Mouse (Mus musculus) kidney, embryonic 15.5 days (tissue): ENCODE data around the gene Nobox. TPM values are rescaled to one million over a fixed set of nuclear protein-coding genes. Genes with fewer than 3 reads are reported as not detected.

Experiments used
- ATAC-seq: fragments of 200-750 bp; cut with Nextera tagmentation; replicated peaks from 2 replicates; pipeline ENCODE4 v1.8.0; 2017; ENCODE audit warnings: moderate TSS enrichment; ENCODE audit not compliant: low FRiP score
- H3K27ac ChIP-seq: fragments of 300-500 bp; sonication (generic); 2 replicates; pipeline ENCODE4 v1.5.1; 2015; ENCODE audit warnings: mild to moderate bottlenecking, inconsistent platforms
- H3K27me3 ChIP-seq: fragments of 300-500 bp; sonication (generic); 2 replicates; pipeline ENCODE4 v1.6.1; 2015; ENCODE audit warnings: inconsistent platforms
- H3K36me3 ChIP-seq: fragments of 300-500 bp; sonication (generic); 2 replicates; pipeline ENCODE4 v1.6.1; 2015; ENCODE audit warnings: inconsistent platforms
- H3K4me1 ChIP-seq: fragments of 300-500 bp; sonication (generic); 2 replicates; pipeline ENCODE4 v1.6.1; 2015; ENCODE audit warnings: inconsistent platforms
- H3K4me2 ChIP-seq: fragments of 300-500 bp; sonication (generic); 2 replicates; pipeline ENCODE4 v1.6.1; 2015; ENCODE audit warnings: moderate library complexity, mild to moderate bottlenecking, inconsistent platforms
- H3K4me3 ChIP-seq: fragments of 300-500 bp; sonication (generic); replicated peaks from 2 replicates; pipeline ENCODE4 v1.5.1; 2015; ENCODE audit warnings: mild to moderate bottlenecking, inconsistent platforms
- H3K9ac ChIP-seq: fragments of 300-500 bp; sonication (generic); 2 replicates; pipeline ENCODE4 v1.6.1; 2015; ENCODE audit warnings: mild to moderate bottlenecking, inconsistent platforms
- H3K9me3 ChIP-seq: fragments of 300-500 bp; sonication (generic); replicated peaks from 2 replicates; pipeline ENCODE4 v1.6.1; 2016; ENCODE audit warnings: inconsistent platforms
- WGBS: fragments of 180-500 bp; shearing (Covaris S2); methylation state at CpG from one replicate; pipeline ENCODE4 v1.1.7; 2015; ENCODE audit warnings: mixed read lengths; 5-methylcytosine and 5-hydroxymethylcytosine counted together
- polyA plus RNA-seq: library from polyadenylated mRNA; unstranded; fragments of >200 nt; fragmentation: Nextera tagmentation; extraction: Ambion mirVana; gene quantifications from 2 replicates; pipeline ENCODE4 v1.2.1, GENCODE M21; 2015

The Nobox gene
- polyA plus RNA-seq, 1 experiment from 2014 or later, result not detected

GRCm38 (mm10) chr6:43266356-43266755 is 43.0 kb downstream of the Nobox start:
- WGBS, result 2% methylated on average over 8 of the region's 8 CpGs
- H3K36me3 ChIP-seq, result no peaks in the 10 kb centered on the region
- peak; percentile 85 for ATAC-seq

DNA sequence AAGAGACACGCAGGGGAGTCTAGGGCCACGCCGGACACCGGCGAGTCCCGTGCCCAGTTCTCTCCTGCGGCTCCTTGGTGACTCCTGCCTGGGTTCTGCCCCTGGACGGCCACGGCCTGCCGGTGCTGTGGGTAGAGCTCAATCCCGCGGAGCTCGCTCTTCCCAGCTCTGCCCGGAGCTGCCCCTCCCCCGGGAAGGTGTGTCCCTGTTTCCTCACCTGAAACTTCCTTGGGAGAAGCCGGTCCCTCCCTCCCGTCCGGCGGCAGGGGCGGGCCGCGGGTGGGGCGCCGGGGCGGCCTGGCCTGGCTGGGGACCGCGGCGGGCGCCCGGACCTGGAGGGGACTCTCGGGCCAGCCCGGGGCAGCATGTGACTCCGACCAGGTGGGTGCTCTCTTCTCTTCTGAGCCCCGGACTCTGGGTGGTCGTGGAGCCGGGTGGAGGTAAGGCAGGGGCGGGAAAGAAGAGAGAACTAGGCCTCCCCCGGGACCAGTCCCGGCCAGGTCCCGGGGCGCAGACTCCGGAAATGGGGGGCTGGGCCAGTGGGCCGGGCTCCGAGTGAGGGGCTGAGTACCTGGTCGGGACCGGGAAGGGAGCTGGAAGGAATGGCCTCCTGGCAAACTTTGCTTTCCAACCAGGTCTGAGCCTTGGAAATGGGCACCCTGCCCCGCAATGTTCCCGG is 43.9 kb downstream of the Nobox start, which contains the start of gene Arhgef5:
TSS of gene Arhgef5 (plus strand) at position 220 of the 679 bp plus-strand sequence.
- Histone ChIP-seq H3K9me3 (no peaks in the 10 kb centered on the region), H3K27ac (peak within 1 kb of the TSS; percentile 73), H3K9ac (peak within 1 kb of the TSS; percentile 74), H3K4me2 (peak within 1 kb of the TSS; percentile 82), H3K36me3 (no peaks in the 10 kb centered on the region), H3K4me1 (peaks cover 14% of the 10 kb centered on the region), H3K4me3 (peak within 1 kb of the TSS; percentile 72), H3K27me3 (no peaks in the 10 kb centered on the region)
- ATAC-seq, result peak; percentile 91
- WGBS, result under 1% methylated on average over 47 of the region's 48 CpGs

More at GRCm38 (mm10) chr6:43266356-43266755, 43.0 kb downstream of the Nobox start:
- peak overlapping the region; percentile 82 for H3K4me2 ChIP-seq
- no peaks in the 10 kb centered on the region for H3K9me3 ChIP-seq
- peak overlapping the region; percentile 73 for H3K27ac ChIP-seq
- H3K27me3 ChIP-seq, result no peaks in the 10 kb centered on the region
- H3K4me1 ChIP-seq, result peaks cover 14% of the 10 kb centered on the region
- H3K9ac ChIP-seq, result peak overlapping the region; percentile 74
- peak overlapping the region; percentile 72 for H3K4me3 ChIP-seq

DNA sequence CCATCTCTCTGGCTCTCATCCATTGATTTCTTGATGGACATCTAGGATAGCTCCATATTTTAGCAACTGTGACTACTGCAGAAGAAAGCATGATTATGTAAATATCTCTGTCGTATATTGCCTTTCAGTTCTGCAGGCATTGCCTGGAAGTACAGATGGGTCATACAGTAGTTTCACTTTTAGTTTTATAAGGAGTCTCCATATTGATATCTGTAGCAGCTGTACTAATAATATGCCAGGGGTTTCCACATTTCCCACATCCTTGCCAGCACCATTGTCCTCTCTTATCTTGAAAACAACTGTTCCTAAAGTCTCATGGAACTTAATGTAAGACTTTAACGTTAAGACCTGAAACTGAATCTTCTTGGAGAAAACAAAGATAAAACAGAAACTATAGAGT is 48.6 kb downstream of the Nobox start:
- Histone ChIP-seq H3K9ac (no peak overlapping the region), H3K36me3 (no peaks in the 10 kb centered on the region), H3K27ac (no peak overlapping the region), H3K4me1 (0 out of 2 replicates have a peak, but pooled peaks cover 9% of the 10 kb centered on the region), H3K4me3 (no peak overlapping the region), H3K27me3 (no peaks in the 10 kb centered on the region), H3K4me2 (no peak overlapping the region), H3K9me3 (no peaks in the 10 kb centered on the region)
- no peak for ATAC-seq
- WGBS, result 71% methylated on average over 2 of the region's 2 CpGs

GRCm38 (mm10) chr6:43254193-43254926 is 55.0 kb downstream of the Nobox start:
- Histone ChIP-seq H3K9ac (no peak overlapping the region), H3K27ac (no peak overlapping the region), H3K9me3 (no peaks in the 10 kb centered on the region), H3K4me3 (no peak overlapping the region), H3K4me1 (peaks cover 3% of the 10 kb centered on the region; the same call in 1 of the 2 replicates), H3K4me2 (no peak overlapping the region), H3K27me3 (no peaks in the 10 kb centered on the region), H3K36me3 (no peaks in the 10 kb centered on the region)
- ATAC-seq, result peak; percentile 58
- 53% methylated on average over 7 of the region's 7 CpGs for WGBS

Other genes starting within 250 kb of the Nobox start
- not detected in 2 replicates for gene Olfr441, start 203.2 kb downstream of the Nobox start, polyA plus RNA-seq
- gene Olfr237-ps1, start 163.0 kb downstream of the Nobox start, polyA plus RNA-seq, result not detected in 2 replicates
- not detected in 2 replicates for gene Olfr437, start 146.3 kb downstream of the Nobox start, polyA plus RNA-seq
- not detected in 2 replicates for gene Olfr13, start 137.4 kb downstream of the Nobox start, polyA plus RNA-seq
- gene Olfr435, start 112.4 kb downstream of the Nobox start, polyA plus RNA-seq, result not detected in 2 replicates
- not detected in 2 replicates for gene Olfr434, start 96.5 kb downstream of the Nobox start, polyA plus RNA-seq
- gene Olfr47, start 78.0 kb downstream of the Nobox start, polyA plus RNA-seq, result not detected in 2 replicates
- 13.9 and 16.7 TPM in 2 replicates for gene Arhgef5, start 44.0 kb downstream of the Nobox start, polyA plus RNA-seq